Mouse (Mus musculus): ENCODE measurements around the gene Tmem202. TPM values are rescaled to one million over a fixed set of nuclear protein-coding genes. Genes with fewer than 3 reads are reported as not detected.

The Tmem202 gene
- total RNA-seq, 2 experiments from 2014 or later, result 2.7 to 3.6 TPM

DNA sequence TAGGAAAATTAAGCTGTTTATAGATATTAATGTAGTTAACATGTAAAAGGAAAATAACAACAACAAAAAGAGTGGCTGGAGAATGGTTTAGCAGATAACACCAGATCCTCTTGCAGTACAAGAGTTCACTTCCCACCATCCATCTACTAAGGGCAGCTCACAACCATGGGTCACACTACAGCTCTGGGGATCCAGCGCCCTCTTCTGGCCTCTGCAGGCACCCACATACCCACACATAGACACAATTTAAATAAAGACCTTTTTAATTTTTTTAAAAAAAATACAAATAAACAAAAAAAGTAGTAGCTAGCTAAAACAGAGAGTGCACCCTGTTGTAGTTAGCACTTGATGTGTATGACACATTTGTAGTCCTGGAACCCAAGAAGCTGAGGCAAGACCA lies 57.2 kb downstream of the Tmem202 start:
- intact Hi-C loops (cut with DNase I), result no loop called here
- DNase-seq (ENCODE audit: extremely low spot score in 1 of 2, low spot score in 2 of 2), result no peak

DNA sequence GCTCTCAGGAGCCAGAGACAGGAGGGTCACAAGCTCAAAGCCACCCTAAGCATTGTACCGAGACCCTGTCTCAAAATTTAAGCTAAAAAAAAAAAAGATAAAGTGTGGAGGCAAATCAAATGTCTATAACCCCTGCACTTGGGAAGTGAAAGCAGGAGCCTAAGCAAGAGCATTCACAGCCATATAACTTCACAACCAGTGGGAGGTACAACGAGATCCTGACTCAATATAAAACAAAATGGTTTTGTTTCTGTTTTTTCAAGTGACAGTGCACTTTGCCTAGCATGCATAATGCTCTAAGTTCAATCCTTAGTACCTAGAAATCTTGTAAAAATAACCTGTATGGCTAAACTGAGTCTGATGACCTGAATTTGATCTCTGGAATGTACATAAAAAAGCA lies 63.0 kb downstream of the Tmem202 start:
- intact Hi-C loops (cut with DNase I), result no loop called here
- DNase-seq (ENCODE audit: extremely low spot score in 1 of 2, low spot score in 2 of 2), result no peak

DNA sequence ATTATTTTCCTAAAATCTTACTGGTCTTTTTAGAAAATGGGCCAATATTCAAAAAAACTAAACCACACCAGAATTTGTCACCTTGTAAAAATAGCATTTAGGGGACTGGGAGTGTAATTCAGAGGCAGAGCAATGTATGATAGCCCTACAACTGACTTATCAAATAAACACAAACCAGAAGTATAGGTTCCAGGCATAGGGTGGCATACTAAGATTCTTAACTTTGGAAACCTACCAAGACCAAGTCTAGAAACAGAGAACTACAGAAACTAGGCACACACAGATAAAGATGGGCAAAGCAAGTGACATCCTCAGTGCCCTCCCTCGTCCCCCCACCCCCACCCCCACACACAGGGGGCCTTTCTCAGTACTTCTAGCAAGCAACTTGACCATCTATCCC lies 64.8 kb downstream of the Tmem202 start:
- intact Hi-C loops (cut with DNase I), result no loop called here

DNA sequence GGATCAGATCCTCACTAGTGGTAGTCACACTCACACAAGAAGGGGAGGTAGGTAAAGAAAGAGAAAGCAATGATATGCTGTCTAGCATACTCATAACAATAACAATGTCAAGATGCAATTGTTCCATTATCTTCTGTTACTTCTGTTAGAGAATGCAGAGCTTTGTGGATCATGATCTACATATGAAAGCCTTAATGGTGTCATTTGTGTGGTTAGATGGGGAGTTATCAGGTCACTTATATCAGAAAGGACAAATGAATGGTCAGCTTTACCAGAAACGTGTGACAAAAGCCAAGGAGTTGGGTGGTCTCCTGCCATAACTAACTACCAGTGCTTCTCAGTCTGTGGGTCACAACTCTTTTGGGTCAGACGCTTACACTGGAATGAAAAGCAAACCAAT lies 66.5 kb downstream of the Tmem202 start:
- DNase-seq (ENCODE audit: extremely low spot score in 1 of 2, low spot score in 2 of 2), result no peak
- intact Hi-C loops (cut with DNase I), result no loop called here

More for the DNA sequence above, 64.8 kb downstream of the Tmem202 start:
- no peak for DNase-seq (ENCODE audit: extremely low spot score in 1 of 2, low spot score in 2 of 2)

DNA sequence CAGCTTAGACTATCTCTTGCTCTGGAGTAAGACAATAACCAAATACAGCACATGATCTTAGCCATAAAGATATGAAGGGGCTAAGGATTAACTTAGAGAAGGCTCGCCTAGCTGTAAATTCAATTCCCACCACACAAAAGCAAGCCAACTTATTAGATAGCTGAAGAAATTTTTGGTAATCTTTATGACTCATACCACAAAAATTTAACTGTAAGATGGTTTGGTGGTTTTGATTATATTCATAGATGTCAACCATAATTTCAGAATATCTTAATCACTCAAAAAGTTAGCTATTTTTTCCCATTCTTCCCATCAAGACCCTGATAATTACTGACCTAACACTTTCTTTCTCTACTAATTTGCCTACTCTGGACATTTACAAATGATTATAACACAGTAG lies 70.2 kb downstream of the Tmem202 start:
- intact Hi-C loops (cut with DNase I), result no loop called here
- DNase-seq (ENCODE audit: extremely low spot score in 1 of 2, low spot score in 2 of 2), result no peak

Other genes starting within 250 kb of the Tmem202 start
- gene Adpgk, start 248.3 kb downstream of the Tmem202 start, total RNA-seq (2021), result 10 to 100 TPM; 16.7 to 18.5 TPM
- gene Bbs4, start 186.3 kb downstream of the Tmem202 start, total RNA-seq (2021), result 10 to 100 TPM; 38.5 to 39.5 TPM
- gene Arih1, start 53.2 kb downstream of the Tmem202 start, total RNA-seq (2021), result 100 to 1,000 TPM; 107 TPM
- gene Hexa, start 307 bp downstream of the Tmem202 start, total RNA-seq (2021), result 10 to 100 TPM; 33.4 to 34.2 TPM
- 10 to 100 TPM; 37.5 to 40.1 TPM for gene Celf6, start 38.1 kb upstream of the Tmem202 start, total RNA-seq (2021)
- gene Parp6, start 77.4 kb upstream of the Tmem202 start, total RNA-seq (2021), result 100 to 1,000 TPM; 210 to 217 TPM
- 100 to 1,000 TPM; 687 to 749 TPM for gene Pkm, start 116.5 kb upstream of the Tmem202 start, total RNA-seq (2021)
- gene Gramd2, start 140.3 kb upstream of the Tmem202 start, total RNA-seq (2021), result 10 to 100 TPM; 13.3 to 14.6 TPM
- 1 to 10 TPM; 5.0 to 6.3 TPM for gene Senp8, start 210.9 kb upstream of the Tmem202 start, total RNA-seq (2021)
- 10 to 100 TPM; 71.7 to 75.9 TPM for gene Myo9a, start 211.0 kb upstream of the Tmem202 start, total RNA-seq (2021)